Mouse (Mus musculus) limb, embryonic 12.5 days (tissue): ENCODE measurements at regions not wholly inside any gene's neighbourhood (a gene's known extent, or its start where the extent isn't known, plus 50 kb on each side); places are given as distances from the start of the nearest gene placed in this dataset.

Experiments used
- ATAC-seq: fragments of 200-750 bp; cut with Nextera tagmentation; 2 replicates; pipeline ENCODE4 v1.8.0; 2017; ENCODE audit warnings: low read depth, moderate TSS enrichment; ENCODE audit not compliant: insufficient number of reproducible peaks, insufficient read depth, low FRiP score, low TSS enrichment
- H3K27ac ChIP-seq: fragments of 300-500 bp; sonication (generic); 2 replicates; pipeline ENCODE4 v1.5.1; 2016; ENCODE audit warnings: mild to moderate bottlenecking, moderate library complexity
- H3K27me3 ChIP-seq: fragments of 300-500 bp; sonication (generic); 2 replicates; pipeline ENCODE4 v1.6.1; 2016; ENCODE audit warnings: mild to moderate bottlenecking, moderate library complexity
- H3K36me3 ChIP-seq: fragments of 300-500 bp; sonication (generic); 2 replicates; pipeline ENCODE4 v1.6.1; 2016; ENCODE audit warnings: mild to moderate bottlenecking, moderate library complexity
- H3K4me1 ChIP-seq: fragments of 300-500 bp; sonication (generic); replicated peaks from 2 replicates; pipeline ENCODE4 v1.6.1; 2016
- H3K4me2 ChIP-seq: fragments of 300-500 bp; sonication (generic); 2 replicates; pipeline ENCODE4 v1.6.1; 2016; ENCODE audit warnings: mild to moderate bottlenecking, moderate library complexity
- H3K4me3 ChIP-seq: fragments of 300-500 bp; sonication (generic); replicated peaks from 2 replicates; pipeline ENCODE4 v1.5.1; 2016; ENCODE audit warnings: mild to moderate bottlenecking
- H3K9ac ChIP-seq: fragments of 300-500 bp; sonication (generic); replicated peaks from 2 replicates; pipeline ENCODE4 v1.6.1; 2016; ENCODE audit warnings: mild to moderate bottlenecking, moderate library complexity
- H3K9me3 ChIP-seq: fragments of 300-500 bp; sonication (generic); 2 replicates; pipeline ENCODE4 v1.6.1; 2016; ENCODE audit warnings: mild to moderate bottlenecking, moderate library complexity
- WGBS: fragments of 180-500 bp; shearing (Covaris S2); methylation state at CpG from one replicate; pipeline ENCODE4 v1.1.7; 2016; 5-methylcytosine and 5-hydroxymethylcytosine counted together

DNA sequence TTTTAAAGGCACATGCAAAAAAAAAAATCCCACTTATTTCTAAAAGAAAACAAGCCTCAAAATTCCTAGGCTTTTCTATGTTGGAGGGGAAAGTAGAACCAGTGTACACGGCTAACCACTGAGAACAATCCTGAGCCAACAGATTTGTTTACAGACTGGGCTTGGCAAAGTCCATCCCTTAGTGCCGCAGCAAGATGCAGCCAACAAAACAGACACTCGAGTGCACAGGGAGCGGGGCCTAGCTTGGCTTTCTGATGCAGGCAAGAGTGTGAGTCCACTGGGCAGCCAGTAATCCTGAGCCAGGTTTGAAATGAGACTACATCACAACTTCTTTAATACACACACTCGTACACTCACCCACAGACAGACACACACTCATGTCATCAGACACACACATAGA lies 133.9 kb upstream of the Klf14 start:
- H3K4me3 ChIP-seq, result no peak overlapping the region
- no peaks in the 10 kb centered on the region for H3K9me3 ChIP-seq
- H3K4me2 ChIP-seq, result no peak overlapping the region
- H3K4me1 ChIP-seq, result peaks cover 36% of the 10 kb centered on the region
- H3K9ac ChIP-seq, result no peak overlapping the region
- 82% methylated on average over 5 of the region's 5 CpGs for WGBS
- H3K36me3 ChIP-seq, result no peaks in the 10 kb centered on the region
- ATAC-seq, result no peak
- no peak overlapping the region for H3K27ac ChIP-seq
- H3K27me3 ChIP-seq, result no peaks in the 10 kb centered on the region

DNA sequence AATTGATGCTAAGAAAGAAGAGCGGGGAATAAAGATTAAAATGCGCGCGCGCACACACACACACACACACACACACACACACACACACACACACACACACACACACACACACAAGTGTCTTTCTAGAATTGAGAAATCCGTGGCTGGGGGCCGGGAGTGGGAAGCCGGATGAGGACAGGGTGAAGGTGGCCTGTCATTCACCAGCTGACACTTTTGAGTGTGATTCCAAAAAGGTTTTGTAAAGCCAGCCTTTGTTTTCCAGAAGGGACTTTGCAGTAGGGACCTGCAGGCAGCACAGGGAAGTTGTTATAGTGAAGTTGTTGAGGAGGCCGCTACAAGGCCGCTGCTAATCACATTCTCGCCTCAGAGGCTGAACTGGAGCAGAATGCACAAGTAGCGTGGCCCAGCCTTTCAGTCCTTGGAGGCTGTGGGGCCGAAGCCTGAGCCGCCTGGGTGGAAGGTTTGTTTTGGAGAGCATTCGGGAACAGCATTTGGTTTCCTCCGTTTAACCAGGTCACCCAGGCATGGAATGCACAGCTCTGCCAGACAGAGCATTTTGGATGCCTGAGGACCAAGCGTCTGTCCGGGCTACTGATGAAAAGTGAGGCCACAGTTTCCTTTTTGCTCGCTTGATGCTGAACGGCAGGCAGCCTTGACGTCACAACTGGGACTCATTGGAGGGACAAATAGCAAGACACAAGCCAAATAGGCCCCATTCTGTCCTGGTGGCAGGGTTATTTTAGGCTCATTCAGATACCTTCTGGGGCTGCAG lies 137.3 kb upstream of the Klf14 start:
- Histone ChIP-seq H3K4me3 (no peak overlapping the region), H3K4me2 (no peak overlapping the region), H3K9ac (no peak overlapping the region), H3K9me3 (no peaks in the 10 kb centered on the region), H3K27ac (peak overlapping the region; percentile 71), H3K27me3 (no peaks in the 10 kb centered on the region), H3K4me1 (peaks cover 23% of the 10 kb centered on the region), H3K36me3 (no peaks in the 10 kb centered on the region)
- WGBS, result 60% methylated on average over 21 of the region's 21 CpGs
- no peak for ATAC-seq

DNA sequence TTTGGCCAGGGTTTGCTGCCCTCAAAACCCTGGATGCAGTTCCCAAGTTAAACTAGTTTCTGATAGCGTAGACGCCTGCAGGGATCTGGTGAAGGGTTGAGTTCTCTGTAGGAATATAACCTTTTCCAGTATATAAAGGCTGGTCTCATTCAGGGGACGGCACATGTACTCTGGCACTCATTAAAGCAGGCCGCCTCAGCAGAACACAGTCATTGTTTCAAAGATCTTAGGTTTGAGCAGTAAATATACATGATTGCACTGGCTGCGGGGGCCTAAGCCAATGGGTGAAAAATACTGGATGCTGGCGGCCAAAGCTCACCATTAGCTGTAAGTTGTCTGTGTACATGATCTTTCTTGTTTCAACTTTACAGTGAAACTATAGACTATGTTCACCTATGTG lies 137.9 kb upstream of the Klf14 start:
- 52% methylated on average over 6 of the region's 6 CpGs for WGBS
- H3K36me3 ChIP-seq, result no peaks in the 10 kb centered on the region
- H3K9ac ChIP-seq, result no peak overlapping the region
- H3K4me2 ChIP-seq, result no peak overlapping the region
- peak overlapping the region; percentile 71 for H3K27ac ChIP-seq
- no peak overlapping the region for H3K4me3 ChIP-seq
- H3K9me3 ChIP-seq, result no peaks in the 10 kb centered on the region
- H3K4me1 ChIP-seq, result peaks cover 23% of the 10 kb centered on the region
- no peaks in the 10 kb centered on the region for H3K27me3 ChIP-seq
- 0 out of 2 replicates have a peak, but pooled peaks have one; percentile 52 for ATAC-seq

DNA sequence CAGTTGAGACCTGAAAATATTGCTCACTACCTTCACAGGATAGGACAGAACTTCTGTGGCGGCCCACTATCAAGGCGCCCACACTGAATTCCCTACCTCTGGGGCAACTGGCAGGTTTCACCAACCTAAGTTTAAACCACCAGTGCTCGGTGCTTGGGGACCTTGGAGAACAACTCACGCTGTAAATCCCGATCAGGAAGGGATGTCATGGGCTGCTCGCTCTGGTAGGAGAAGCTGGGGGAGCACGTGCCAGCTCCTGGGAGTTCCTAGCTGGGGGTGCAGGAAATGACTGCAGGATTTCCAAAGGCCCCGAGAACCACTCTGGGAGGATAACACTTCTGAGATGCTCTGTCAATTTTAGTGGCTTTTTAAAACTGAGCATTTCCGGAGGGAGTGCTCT lies 138.4 kb upstream of the Klf14 start:
- peaks cover 23% of the 10 kb centered on the region for H3K4me1 ChIP-seq
- ATAC-seq, result no peak
- no peaks in the 10 kb centered on the region for H3K27me3 ChIP-seq
- no peak overlapping the region for H3K27ac ChIP-seq
- H3K4me3 ChIP-seq, result no peak overlapping the region
- H3K9ac ChIP-seq, result no peak overlapping the region
- no peaks in the 10 kb centered on the region for H3K36me3 ChIP-seq
- H3K4me2 ChIP-seq, result no peak overlapping the region
- no peaks in the 10 kb centered on the region for H3K9me3 ChIP-seq
- 69% methylated on average over 9 of the region's 9 CpGs for WGBS

DNA sequence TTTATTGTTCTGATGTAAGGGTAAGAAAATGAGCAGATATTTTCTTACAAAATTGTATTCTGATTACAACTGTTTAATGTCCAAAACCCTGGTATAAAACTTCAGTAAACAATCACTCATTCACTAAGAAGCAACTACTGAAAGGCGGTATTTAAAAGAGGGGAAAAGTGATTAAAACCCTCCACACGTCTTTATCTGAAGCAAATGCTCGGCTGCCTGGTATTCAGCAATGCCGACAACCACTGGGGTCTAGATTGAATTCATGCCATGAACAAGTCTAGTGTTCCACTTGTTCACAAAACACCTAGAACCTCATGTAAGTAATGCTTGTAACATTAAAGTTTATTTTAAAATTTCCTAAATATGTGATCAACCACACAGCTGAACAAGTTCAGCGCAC lies 139.2 kb upstream of the Klf14 start:
- Histone ChIP-seq H3K9me3 (no peaks in the 10 kb centered on the region), H3K27me3 (no peaks in the 10 kb centered on the region), H3K4me2 (no peak overlapping the region), H3K4me1 (peaks cover 23% of the 10 kb centered on the region), H3K9ac (no peak overlapping the region), H3K36me3 (no peaks in the 10 kb centered on the region), H3K27ac (no peak overlapping the region), H3K4me3 (no peak overlapping the region)
- WGBS, result 65% methylated on average over 5 of the region's 5 CpGs
- no peak for ATAC-seq

DNA sequence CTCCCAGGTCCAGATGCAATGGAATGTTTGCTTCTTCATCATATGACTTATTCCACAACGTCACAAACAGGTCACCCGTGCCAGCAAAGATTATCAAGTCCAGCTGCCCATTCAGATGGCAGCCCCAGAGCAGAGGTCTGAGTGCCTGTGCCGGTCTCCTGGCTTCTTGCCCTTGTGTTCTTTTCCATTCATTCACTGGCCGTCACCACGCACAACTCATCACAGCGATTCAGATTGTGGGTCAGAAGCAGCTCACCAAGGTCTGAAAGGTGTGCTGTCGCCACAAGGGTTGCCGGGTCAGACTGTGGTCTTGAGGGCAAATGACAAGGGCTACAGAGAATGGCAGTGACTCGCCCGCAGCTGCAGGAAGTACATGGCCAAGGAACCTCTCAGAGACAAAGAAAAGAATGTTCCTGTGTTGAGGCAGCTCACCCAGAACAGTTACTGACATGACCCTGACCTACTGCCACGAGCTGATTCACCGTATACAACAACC lies 141.3 kb upstream of the Klf14 start:
- 74% methylated on average over 12 of the region's 12 CpGs for WGBS
- Histone ChIP-seq H3K4me2 (no peak overlapping the region), H3K4me1 (peaks cover 23% of the 10 kb centered on the region), H3K9ac (no peak overlapping the region), H3K27me3 (no peaks in the 10 kb centered on the region), H3K27ac (no peak overlapping the region), H3K4me3 (no peak overlapping the region), H3K9me3 (no peaks in the 10 kb centered on the region), H3K36me3 (no peaks in the 10 kb centered on the region)
- ATAC-seq, result no peak

DNA sequence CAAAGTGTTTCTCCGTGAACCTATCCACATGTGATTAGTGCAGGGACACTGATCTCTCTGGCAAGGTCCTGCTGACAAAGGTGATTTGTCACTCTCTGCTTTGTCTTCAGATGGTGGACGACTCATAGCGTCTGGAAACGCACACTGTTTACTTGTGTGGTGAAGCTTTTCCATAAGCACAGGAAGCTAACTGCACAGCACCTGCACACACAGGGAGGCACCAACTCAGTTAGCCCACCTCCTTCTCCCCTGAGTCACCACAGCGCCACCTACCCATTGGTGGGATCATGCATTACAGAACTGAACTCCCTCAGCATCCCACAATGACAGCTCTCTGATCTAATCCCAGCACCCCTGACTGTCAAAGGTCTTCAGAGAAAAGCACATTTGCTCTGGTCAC lies 141.9 kb upstream of the Klf14 start:
- WGBS, result 57% methylated on average over 5 of the region's 5 CpGs

DNA sequence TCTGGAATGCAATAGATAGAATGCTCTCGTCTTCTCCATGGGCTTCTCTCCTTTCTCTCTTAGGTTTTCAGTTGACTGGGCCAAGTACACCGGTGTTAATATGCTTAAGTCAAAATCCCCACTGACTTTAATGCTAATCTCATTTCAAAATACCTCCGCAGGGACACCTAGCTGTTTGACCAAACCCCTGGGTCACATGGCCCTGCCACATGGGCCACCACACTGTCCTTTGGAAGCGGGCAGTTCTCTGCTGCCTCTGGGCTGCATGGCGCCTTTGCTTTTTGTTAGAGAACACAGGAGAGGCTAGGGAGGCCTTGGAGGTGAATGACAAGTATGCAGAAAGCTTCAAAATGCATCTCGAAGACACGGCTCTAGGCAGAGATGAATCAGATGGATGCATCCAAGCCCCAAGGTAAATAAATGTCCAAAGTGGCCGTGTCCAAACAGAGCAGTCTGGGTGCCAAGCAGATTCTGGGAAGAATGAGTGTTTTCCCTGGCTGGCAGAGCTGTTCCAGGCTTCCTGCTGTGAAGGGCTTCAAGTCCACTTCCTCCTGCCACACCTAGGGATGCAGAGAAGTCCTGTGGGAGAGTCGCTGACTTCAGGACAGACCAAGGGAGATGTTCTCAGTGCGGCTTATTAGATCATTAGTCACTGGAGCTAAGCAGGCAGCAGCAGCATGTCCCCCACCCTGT lies 147.4 kb upstream of the Klf14 start:
- H3K9ac ChIP-seq, result no peak overlapping the region
- 79% methylated on average over 10 of the region's 10 CpGs for WGBS
- no peaks in the 10 kb centered on the region for H3K27me3 ChIP-seq
- no peak overlapping the region for H3K4me3 ChIP-seq
- peaks cover 9% of the 10 kb centered on the region for H3K9me3 ChIP-seq
- no peaks in the 10 kb centered on the region for H3K36me3 ChIP-seq
- no peak overlapping the region for H3K4me2 ChIP-seq
- H3K27ac ChIP-seq, result no peak overlapping the region
- no peak for ATAC-seq
- peaks cover 7% of the 10 kb centered on the region; the same call in 1 of the 2 replicates for H3K4me1 ChIP-seq

More for the DNA sequence above, 141.9 kb upstream of the Klf14 start:
- ATAC-seq, result no peak
- Histone ChIP-seq H3K4me3 (no peak overlapping the region), H3K36me3 (no peaks in the 10 kb centered on the region), H3K9ac (no peak overlapping the region), H3K27me3 (no peaks in the 10 kb centered on the region), H3K4me1 (peaks cover 23% of the 10 kb centered on the region), H3K4me2 (no peak overlapping the region), H3K27ac (no peak overlapping the region), H3K9me3 (no peaks in the 10 kb centered on the region)

DNA sequence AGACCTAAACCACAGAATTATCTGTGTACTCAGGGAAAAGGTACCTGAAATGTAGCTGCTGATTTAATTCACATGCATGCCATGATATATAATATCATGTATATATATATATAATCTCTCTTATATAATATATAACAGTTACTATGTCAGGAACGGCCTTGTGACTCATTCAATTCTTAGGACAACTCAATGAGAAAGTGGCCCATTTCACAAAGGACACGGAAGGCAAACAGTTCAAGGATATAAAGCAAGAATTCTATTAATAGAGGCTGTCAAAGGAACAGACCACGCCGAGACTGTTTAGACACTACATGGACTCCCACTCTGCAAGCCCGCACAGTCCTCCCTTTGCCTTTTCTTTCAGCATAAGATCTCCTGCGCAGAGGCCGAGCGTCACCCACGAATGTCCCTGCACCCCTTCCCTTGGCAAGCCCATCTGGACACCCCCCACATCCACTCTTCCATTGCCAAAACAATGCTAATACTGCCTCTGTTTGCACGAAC lies 148.0 kb upstream of the Klf14 start:
- H3K36me3 ChIP-seq, result no peaks in the 10 kb centered on the region
- H3K27ac ChIP-seq, result no peak overlapping the region
- H3K9ac ChIP-seq, result no peak overlapping the region
- no peak overlapping the region for H3K4me2 ChIP-seq
- ATAC-seq, result no peak
- no peak overlapping the region for H3K4me3 ChIP-seq
- peaks cover 9% of the 10 kb centered on the region for H3K9me3 ChIP-seq
- H3K27me3 ChIP-seq, result no peaks in the 10 kb centered on the region
- peaks cover 7% of the 10 kb centered on the region; the same call in 1 of the 2 replicates for H3K4me1 ChIP-seq
- WGBS, result 90% methylated on average over 10 of the region's 10 CpGs

DNA sequence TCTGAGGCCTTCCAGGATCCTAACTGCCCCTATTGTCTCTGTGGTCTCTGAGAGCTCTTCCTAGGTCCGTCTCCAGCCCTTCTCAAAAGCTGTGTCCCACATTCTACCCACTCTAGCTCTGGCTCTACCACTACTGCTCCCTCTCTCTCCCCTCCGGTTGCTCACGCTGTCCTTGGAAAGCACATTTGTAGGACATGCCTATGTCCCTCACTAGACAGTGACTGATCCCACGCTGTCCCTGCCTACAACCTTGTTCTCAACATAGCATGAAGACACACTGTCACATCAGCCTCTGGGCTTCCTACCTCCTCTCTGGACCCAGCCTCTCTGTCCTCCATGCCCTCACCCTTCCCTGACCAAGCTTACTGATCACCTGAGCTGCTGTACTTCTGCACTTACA lies 148.5 kb upstream of the Klf14 start:
- no peak for ATAC-seq
- Histone ChIP-seq H3K4me2 (no peak overlapping the region), H3K9me3 (peaks cover 9% of the 10 kb centered on the region), H3K9ac (no peak overlapping the region), H3K4me1 (peaks cover 7% of the 10 kb centered on the region; the same call in 1 of the 2 replicates), H3K27me3 (no peaks in the 10 kb centered on the region), H3K4me3 (no peak overlapping the region), H3K27ac (no peak overlapping the region), H3K36me3 (no peaks in the 10 kb centered on the region)
- WGBS, result 95% methylated on average over 4 of the region's 4 CpGs

DNA sequence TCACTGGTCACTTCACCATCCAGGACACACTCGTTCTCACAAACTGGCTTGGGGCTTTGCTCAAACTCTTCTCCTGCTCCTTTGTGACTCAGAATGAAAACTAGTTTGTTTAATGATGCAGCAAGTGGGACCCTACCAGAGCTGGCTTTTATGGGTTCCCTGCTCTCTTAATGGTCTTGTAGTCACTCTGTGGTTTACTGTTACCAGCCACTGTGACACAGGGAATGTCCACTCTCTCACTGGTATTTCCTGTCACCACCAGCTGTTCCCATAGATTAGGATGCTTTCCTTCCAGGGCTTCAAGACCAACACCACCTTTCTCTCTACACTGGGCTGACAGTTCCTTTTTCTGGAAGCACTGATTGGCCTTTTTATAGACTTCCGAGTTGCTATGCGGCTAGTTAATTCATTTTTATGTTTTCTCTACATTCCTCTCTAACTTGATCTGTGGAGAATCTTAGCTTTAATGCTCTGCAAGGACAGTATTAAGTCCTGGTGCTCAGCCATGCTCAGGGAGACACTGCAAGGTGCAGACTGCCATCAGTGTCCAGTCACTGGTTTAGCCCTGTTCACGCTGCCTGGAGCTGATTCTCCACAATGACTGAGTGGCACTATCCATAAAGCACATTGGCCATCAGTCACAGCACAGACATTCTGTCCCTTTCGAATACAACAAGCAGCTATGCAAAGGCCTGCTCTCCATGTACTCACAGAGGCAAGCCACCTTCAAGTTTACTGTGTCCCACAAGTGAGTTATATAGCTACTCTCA lies 149.2 kb upstream of the Klf14 start:
- 73% methylated on average over 5 of the region's 5 CpGs for WGBS

More for the DNA sequence above, 149.2 kb upstream of the Klf14 start:
- Histone ChIP-seq H3K27me3 (no peaks in the 10 kb centered on the region), H3K9ac (no peak overlapping the region), H3K4me2 (no peak overlapping the region), H3K4me1 (peaks cover 7% of the 10 kb centered on the region; the same call in 1 of the 2 replicates), H3K27ac (no peak overlapping the region), H3K4me3 (no peak overlapping the region), H3K9me3 (peaks cover 9% of the 10 kb centered on the region), H3K36me3 (no peaks in the 10 kb centered on the region)
- no peak for ATAC-seq
